Mouse (Mus musculus) cerebellum, postnatal 14 days (tissue): ENCODE data around the gene Stom.

Source experiments
- DNase-seq, 2 experiments: peaks; one replicate each; pipeline ENCODE4 v3.0.0; 2021; ENCODE audit warnings: mixed read lengths in 2 of 2

Gene Stom

DNA sequence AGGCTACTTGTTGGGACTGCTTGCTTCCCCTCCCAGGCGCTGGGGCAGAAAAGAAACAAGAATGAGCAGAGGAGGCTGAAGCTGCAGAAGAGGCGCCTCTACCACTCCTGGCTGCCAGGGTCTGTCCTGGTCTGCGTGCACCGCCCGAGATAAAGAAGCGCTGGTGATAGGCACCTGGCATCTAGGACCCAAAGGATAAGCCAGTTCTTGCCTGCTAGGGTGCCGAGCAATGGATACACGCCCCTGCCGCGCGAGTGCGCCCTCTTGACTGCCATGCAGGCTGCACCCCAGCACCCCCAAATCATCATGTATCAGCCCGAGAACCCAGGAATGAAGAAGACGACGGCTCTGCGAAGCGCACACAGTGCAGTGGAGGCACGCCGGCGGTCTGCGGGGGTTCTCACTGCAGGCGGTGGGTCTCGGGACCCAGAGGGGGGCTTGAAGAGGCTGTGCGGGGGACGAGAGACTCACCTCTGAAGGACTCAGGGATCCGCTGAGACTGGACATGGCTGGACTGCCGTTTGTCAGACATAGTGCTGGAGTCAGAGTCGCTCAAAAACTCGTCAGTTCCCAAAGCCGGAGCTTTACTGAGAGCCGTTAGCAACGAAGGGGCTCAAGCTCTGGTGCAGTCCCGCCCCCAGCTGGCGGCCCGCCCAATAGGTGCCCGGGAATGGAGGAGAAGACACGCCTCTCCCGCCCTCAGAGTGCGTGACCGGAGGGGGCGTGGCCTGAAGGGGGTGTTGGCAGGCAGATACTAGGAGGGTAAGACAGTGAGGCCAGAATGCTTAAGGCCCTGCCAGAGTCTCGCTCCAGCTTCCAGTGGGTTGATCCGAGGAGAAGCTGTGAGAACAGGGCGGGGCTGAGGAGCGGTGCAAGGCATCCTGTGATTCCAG, at the start of gene Stom:
TSS of gene Stom (minus strand) at position 589 of the 893 bp plus-strand sequence.
- peak; percentile 100 for DNase-seq

- DNase-seq, result peak; percentile 32 to 55
Observed at GRCm38 (mm10) chr2:35385441-35385871, 48.7 kb upstream of the Stom start.

- no peak for DNase-seq
Observed at GRCm38 (mm10) chr2:35379306-35379705, 42.5 kb upstream of the Stom start.

DNA sequence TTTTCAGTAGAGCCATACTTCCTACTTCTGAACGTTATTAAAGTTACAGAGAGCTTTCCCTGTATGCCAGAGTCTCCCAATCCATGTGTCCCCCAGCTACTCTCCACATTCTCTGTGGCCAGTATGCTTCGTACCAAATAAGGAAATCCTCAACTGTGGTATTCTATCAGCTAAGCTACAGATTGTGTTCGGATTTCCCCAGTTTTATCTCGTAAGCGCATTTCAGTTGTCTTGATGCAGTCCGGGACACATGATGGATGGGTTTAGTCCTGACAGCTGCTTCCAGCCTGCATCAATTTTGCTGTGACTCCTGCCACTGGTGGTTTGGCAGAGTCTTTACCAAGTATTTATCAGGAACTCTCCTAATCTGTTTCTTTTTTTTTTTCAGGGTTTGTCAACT, 40.8 kb upstream of the Stom start:
- no peak for DNase-seq

DNA sequence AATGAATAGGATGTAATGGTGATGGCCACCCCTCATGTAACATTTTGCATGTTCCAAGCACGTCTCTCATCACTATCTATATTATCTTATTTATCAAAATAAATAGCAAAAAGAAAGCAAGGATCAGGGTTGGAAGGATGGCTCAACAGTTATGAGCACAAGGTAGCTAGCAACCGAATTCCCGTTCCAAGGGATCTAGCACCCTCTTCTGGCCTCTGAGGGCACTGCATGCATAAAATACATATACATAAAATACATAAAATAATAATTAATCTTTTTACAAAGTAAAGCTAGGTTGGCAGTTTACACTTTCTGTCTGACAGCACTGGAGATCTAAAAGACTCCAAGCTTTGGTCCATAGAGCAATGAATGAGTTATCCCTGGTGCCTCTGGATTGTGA, 36.2 kb upstream of the Stom start:
- DNase-seq, result peak; percentile 49 to 70

GRCm38 (mm10) chr2:35370686-35371085, 33.9 kb upstream of the Stom start:
- DNase-seq, result no peak

DNA sequence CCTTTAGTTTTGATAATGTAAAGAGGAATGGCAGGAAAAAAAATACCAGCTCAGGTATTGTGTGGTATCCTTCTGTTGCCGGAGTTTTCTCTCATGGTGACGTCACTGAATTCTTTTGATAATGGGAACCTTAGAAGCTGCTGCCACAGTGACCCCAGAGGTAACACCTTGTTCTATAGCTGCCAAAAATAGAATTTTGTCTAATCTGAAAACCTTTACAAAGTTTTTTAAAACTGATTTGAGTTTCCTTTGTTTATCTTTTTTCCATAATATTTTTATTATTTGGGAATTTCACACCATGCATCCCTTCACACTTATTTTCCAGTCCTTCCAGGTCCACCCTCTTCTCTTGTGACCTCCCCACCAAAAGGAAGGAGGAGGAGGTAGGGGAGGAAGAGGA, 30.9 kb upstream of the Stom start, which contains the start of gene 4930568D16Rik:
TSS of gene 4930568D16Rik (minus strand) at position 101 of the 400 bp plus-strand sequence.
- DNase-seq, result no peak

- DNase-seq, result peak in 1 of 2 experiments; percentile 41
Observed at GRCm38 (mm10) chr2:35349184-35349583, 12.4 kb upstream of the Stom start.

DNA sequence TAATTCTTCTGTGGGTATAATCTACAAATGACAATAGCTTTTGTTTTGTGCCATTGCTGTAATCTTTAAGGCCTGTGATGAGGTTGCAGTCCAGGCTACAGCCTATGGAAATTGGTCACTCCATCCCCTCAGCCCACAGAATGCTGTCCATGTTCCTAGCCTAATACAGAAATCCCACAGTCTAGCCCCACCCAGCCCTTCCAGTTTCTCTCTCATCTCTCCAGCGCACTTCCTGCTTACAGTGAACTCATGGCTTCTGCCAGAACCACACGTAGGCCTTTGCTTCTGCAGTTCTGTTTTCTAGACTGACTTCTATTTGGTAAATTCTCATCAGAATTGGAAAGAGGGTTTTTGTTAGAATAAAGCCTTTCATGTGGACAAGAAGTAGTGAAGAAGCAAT, 9.2 kb upstream of the Stom start:
- DNase-seq, result no peak

- DNase-seq, result no peak
Observed at GRCm38 (mm10) chr2:35342605-35343004, 5.8 kb upstream of the Stom start.

DNA sequence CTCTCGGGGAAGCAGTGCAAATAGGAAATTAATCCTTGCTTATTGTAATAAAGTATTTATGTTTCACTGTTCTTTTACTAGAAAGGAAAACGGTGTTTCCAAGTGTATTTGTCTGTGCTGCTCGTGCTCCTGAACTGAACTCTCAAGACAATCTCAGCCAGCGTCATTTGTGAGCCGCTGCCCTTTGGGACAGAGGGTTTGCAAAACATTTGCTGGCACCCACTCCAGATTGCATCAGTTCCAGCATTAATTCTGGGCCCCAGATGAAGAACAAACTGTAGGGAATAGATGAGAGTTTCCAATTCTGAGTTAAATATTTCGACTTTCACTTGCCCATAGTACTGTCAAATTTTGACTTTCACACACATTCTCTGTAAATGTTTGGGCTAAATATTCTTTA, 1.9 kb upstream of the Stom start:
- no peak for DNase-seq

- no peak for DNase-seq
Observed at GRCm38 (mm10) chr2:35338036-35338435, 1.3 kb upstream of the Stom start.

- no peak for DNase-seq
Observed at GRCm38 (mm10) chr2:35337419-35337818, 643 bp upstream of the Stom start.

GRCm38 (mm10) chr2:35335620-35336019, 1.2 kb downstream of the Stom start:
- DNase-seq, result peak; percentile 26 to 42

GRCm38 (mm10) chr2:35333670-35334069, 3.1 kb downstream of the Stom start:
- DNase-seq, result no peak

DNA sequence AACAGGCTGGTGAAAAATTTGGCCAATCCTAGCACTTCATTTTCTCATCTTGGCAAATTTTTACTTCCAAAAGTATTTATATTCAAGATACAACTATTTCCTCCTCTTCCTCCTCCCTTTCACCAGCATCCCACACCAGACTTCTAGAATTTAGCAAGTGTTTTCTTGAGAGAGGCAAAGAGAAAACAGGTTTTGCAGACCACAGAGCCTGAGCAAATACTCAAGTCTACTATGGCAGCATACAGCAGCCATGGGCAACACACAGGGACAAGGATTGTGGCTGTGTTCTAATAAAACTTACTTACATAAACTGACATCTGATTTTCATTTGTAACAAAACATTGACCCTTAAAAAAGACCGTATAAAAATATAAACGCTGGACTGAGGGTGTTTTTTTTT, 5.6 kb downstream of the Stom start:
- DNase-seq, result no peak

DNA sequence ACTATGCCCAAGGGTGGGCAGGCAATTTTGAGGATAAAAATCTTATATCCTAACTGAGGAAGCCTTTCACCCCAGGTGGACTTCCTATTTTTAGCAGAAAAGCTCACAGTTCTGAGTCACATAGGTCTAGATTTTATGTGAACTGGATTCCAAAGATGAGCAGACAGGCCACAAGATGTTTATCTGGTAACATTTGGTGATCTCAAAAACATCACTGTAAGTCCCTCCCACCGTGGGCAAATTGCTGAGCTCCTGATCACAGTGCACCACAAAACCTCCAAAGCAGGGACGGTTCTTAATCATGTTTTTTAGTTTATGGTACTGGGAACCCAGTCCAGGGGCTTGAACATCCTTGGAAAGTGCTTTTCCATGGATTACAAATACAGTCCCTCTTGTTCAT, 7.7 kb downstream of the Stom start:
- DNase-seq, result no peak

DNA sequence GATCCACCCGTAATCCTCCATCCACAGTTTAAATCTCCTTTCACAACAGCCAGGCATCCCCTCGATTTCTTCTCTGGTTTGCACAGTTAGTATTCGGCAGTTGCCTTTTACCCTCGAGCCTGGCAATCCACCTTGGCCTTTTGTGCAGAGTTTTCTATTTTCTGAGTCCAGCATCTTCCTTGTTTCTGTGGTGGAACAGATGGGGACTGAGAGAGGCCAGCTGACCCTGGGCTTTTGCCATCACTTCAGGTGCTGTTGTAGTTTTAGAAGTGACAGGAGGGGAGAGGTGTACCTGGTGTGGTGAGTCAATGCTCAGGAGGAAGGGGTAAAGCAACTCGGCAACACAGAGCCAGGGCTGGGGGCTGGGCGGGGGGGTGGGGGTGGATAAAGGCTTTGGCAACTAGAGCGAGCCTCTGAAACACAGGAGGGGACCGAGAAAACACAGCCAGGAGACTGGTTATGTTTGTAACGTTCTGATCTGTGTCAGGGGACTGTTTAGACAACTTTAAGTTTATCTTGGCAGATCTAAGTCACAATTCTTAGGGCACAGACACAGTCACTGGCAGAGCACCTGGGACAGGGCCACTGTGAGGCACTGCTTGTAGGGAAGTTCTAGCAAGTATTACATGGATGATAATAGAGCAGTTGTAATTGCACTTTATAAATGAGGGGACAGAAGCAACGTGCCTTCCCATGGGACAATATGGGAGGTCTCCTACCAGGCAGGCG, 8.5 kb downstream of the Stom start:
- peak; percentile 64 to 81 for DNase-seq

DNA sequence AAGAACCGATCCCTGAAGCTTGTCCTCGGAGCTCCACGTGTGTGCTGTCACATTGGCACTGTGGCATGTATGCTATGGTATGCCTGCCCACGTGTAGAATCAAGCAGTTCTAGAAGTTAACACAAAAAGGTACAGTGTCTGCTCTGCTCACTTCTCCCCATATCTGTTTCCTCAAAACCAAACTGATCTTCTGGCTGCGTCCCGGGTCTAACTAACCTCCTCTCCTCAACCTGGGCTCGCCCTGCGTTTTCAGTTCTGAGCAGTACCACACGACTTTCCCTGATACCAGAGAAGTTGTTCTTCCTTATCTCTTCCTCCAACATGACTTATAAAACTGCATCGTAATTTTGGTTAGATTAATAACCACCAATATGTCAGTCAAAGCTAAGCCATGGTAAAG, 9.2 kb downstream of the Stom start:
- peak in 1 of 2 experiments; percentile 22 for DNase-seq

GRCm38 (mm10) chr2:35326931-35327330, 9.8 kb downstream of the Stom start:
- DNase-seq, result peak in 1 of 2 experiments; percentile 11

DNA sequence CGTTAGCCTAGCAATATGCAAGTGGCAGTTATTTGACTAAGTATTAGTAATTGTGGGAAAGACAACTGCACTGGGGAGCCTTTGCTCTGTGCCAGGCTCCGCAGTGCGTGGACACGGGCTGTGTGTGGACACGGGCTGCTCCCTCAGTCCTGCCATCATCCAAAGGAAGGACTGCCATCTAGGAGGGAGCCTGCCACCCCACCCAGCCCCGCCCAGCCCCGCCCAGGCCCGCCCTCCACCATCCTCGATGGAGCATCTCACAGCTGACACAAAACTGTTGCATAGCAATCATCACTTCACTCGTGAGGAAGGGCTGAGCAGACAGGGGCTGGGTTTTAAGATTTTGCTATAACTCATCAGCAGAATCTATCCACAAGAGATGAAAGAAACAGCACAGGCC, 10.8 kb downstream of the Stom start:
- peak in 1 of 2 experiments; percentile 13 for DNase-seq

- peak; percentile 87 to 89 for DNase-seq
Observed at GRCm38 (mm10) chr2:35322404-35323164, 14.2 kb downstream of the Stom start.

DNA sequence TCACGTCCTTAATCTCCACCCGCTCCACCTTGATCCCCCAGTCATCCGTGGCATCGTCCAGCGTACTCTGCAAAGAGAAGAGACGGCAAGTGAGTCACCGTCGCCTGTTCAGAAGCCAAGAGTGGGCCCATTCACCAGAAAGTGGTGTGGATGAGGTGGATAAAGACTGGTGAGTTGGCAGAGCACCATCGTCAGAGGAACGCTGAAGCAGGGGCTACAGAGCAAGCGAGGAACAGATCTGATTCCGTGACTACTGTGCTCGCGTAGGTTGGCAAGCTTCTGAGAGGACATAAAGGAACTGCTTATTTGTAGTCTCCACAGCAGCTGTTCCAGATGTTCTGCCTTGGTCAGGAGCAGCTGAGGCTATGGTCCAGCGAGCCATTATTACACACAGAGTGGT, 16.4 kb downstream of the Stom start:
- no peak for DNase-seq
